Mouse (Mus musculus) liver, adult 2 months (tissue): ENCODE data around the gene Ppp1r37. TPM values are rescaled to one million over a fixed set of nuclear protein-coding genes. Genes with fewer than 3 reads are reported as not detected.

Experiments
- DNase-seq: peaks from one replicate; pipeline ENCODE4 v3.0.0-alpha.2; 2011; ENCODE audit warnings: low read depth, low spot score; ENCODE audit errors: extremely low read depth
- H3K27ac ChIP-seq: fragments of 200-500 bp; replicated peaks from 2 replicates; pipeline ENCODE4 v1.5.1; 2012; ENCODE audit warnings: low read depth, mild to moderate bottlenecking, control low read depth, inconsistent platforms, low read length; ENCODE audit not compliant: insufficient read depth
- H3K27me3 ChIP-seq: fragments of 200-500 bp; 2 replicates; pipeline ENCODE4 v1.6.1; 2012; ENCODE audit warnings: mild to moderate bottlenecking, moderate library complexity, low read length, inconsistent platforms; ENCODE audit not compliant: control insufficient read depth, insufficient read depth
- H3K36me3 ChIP-seq: fragments of 200-500 bp; 2 replicates; pipeline ENCODE4 v1.6.1; 2012; ENCODE audit warnings: low read length, inconsistent platforms; ENCODE audit not compliant: control insufficient read depth, insufficient read depth
- H3K4me1 ChIP-seq: fragments of 200-500 bp; 2 replicates; pipeline ENCODE4 v1.6.1; 2011; ENCODE audit warnings: low read length; ENCODE audit not compliant: control insufficient read depth, insufficient read depth
- H3K4me3 ChIP-seq: fragments of 200-500 bp; 2 replicates; pipeline ENCODE4 v1.5.1; 2011; ENCODE audit warnings: low read depth, mild to moderate bottlenecking, control low read depth, low read length, moderate library complexity; ENCODE audit not compliant: insufficient read depth
- H3K79me2 ChIP-seq: fragments of 200-500 bp; 2 replicates; pipeline ENCODE4 v1.6.1; 2012; ENCODE audit warnings: inconsistent platforms, mild to moderate bottlenecking, low read length, moderate library complexity; ENCODE audit not compliant: control insufficient read depth, insufficient read depth
- H3K9ac ChIP-seq: fragments of 200-500 bp; 2 replicates; pipeline ENCODE4 v1.6.1; 2012; ENCODE audit warnings: low read depth, mild to moderate bottlenecking, control low read depth, inconsistent platforms, low read length
- CTCF ChIP-seq: fragments of 200-500 bp; IDR thresholded peaks from 2 replicates; pipeline ENCODE4 v1.5.1; 2011; ENCODE audit warnings: low read depth, low read length, control low read depth
- POLR2A ChIP-seq: fragments of 200-500 bp; IDR thresholded peaks from 2 replicates; pipeline ENCODE4 v1.6.1; 2011; ENCODE audit warnings: low read length, control low read depth; ENCODE audit not compliant: insufficient read depth; ENCODE audit errors: extremely low read depth
- WGBS: fragments of 180-500 bp; shearing (Covaris S2); methylation state at CpG from one replicate; pipeline ENCODE4 v1.1.7; 2018; 5-methylcytosine and 5-hydroxymethylcytosine counted together
- polyA plus RNA-seq: library from polyadenylated mRNA; depleted of rRNA; stranded (reverse); fragments of >200 nt; gene quantifications from 2 replicates; pipeline ENCODE4 v1.2.3, GENCODE M21; 2012
- total RNA-seq: library from RNA; depleted of rRNA; stranded (reverse); fragments of >200 nt; gene quantifications from 2 replicates; pipeline ENCODE4 v1.2.3, GENCODE M21; 2014

Ppp1r37 gene
- total and polyA plus RNA-seq, 2 experiments, result 25.0 to 84.2 TPM

- H3K27me3 ChIP-seq, result no peaks in the 10 kb centered on the region
- 64% methylated on average over 6 of the region's 6 CpGs for WGBS
These were observed 19.3 kb downstream of the Ppp1r37 start for GRCm38 (mm10) chr7:19543584-19543983.

GRCm38 (mm10) chr7:19542155-19542691 is 20.7 kb downstream of the Ppp1r37 start:
- TF ChIP-seq POLR2A, result no peak
- TF ChIP-seq CTCF, result no peak
- Histone ChIP-seq H3K27ac (no peak overlapping the region), H3K4me1 (peaks cover 16% of the 10 kb centered on the region), H3K9ac (no peak overlapping the region), H3K79me2 (peaks cover 75% of the 10 kb centered on the region), H3K4me3 (no peak overlapping the region), H3K27me3 (no peaks in the 10 kb centered on the region), H3K36me3 (no peaks in the 10 kb centered on the region)
- 63% methylated on average over 8 of the region's 8 CpGs for WGBS
- no peak for DNase-seq

More at GRCm38 (mm10) chr7:19543584-19543983, 19.3 kb downstream of the Ppp1r37 start:
- TF ChIP-seq CTCF (peak; percentile 69), POLR2A (no peak)
- H3K79me2 ChIP-seq, result peaks cover 77% of the 10 kb centered on the region
- no peak for DNase-seq
- no peak overlapping the region for H3K9ac ChIP-seq
- H3K4me3 ChIP-seq, result no peak overlapping the region
- no peaks in the 10 kb centered on the region for H3K36me3 ChIP-seq
- no peak overlapping the region for H3K27ac ChIP-seq
- peaks cover 28% of the 10 kb centered on the region for H3K4me1 ChIP-seq

GRCm38 (mm10) chr7:19541681-19542154 is 21.2 kb downstream of the Ppp1r37 start:
- H3K27me3 ChIP-seq, result no peaks in the 10 kb centered on the region
- 86% methylated on average over 7 of the region's 7 CpGs for WGBS
- no peaks in the 10 kb centered on the region for H3K36me3 ChIP-seq
- H3K4me3 ChIP-seq, result no peak overlapping the region
- H3K79me2 ChIP-seq, result peaks cover 72% of the 10 kb centered on the region
- H3K4me1 ChIP-seq, result peaks cover 12% of the 10 kb centered on the region
- no peak for DNase-seq
- H3K27ac ChIP-seq, result no peak overlapping the region
- H3K9ac ChIP-seq, result no peak overlapping the region
- no peak for TF ChIP-seq POLR2A
- no peak for TF ChIP-seq CTCF

GRCm38 (mm10) chr7:19540771-19541566 is 21.9 kb downstream of the Ppp1r37 start:
- Histone ChIP-seq H3K4me1 (peaks cover 6% of the 10 kb centered on the region), H3K4me3 (no peak overlapping the region), H3K9ac (no peak overlapping the region), H3K36me3 (no peaks in the 10 kb centered on the region), H3K27me3 (no peaks in the 10 kb centered on the region), H3K27ac (no peak overlapping the region), H3K79me2 (peaks cover 72% of the 10 kb centered on the region)
- 31% methylated on average over 2 of the region's 2 CpGs for WGBS
- TF ChIP-seq POLR2A (no peak), CTCF (no peak)
- DNase-seq, result peak; percentile 72

GRCm38 (mm10) chr7:19534676-19535075 is 28.2 kb downstream of the Ppp1r37 start:
- peaks cover 23% of the 10 kb centered on the region for H3K79me2 ChIP-seq
- H3K36me3 ChIP-seq, result peaks cover 10% of the 10 kb centered on the region
- no peak overlapping the region for H3K9ac ChIP-seq
- TF ChIP-seq CTCF (no peak), POLR2A (no peak)
- H3K27me3 ChIP-seq, result no peaks in the 10 kb centered on the region
- H3K4me3 ChIP-seq, result no peak overlapping the region
- no peak overlapping the region for H3K27ac ChIP-seq
- H3K4me1 ChIP-seq, result no peaks in the 10 kb centered on the region
- 97% methylated on average over 10 of the region's 10 CpGs for WGBS
- no peak for DNase-seq

GRCm38 (mm10) chr7:19532240-19532639 is 30.6 kb downstream of the Ppp1r37 start:
- WGBS, result 91% methylated on average over 14 of the region's 14 CpGs
- no peak for TF ChIP-seq CTCF
- no peak for TF ChIP-seq POLR2A
- Histone ChIP-seq H3K9ac (no peak overlapping the region), H3K36me3 (peaks cover 10% of the 10 kb centered on the region), H3K27ac (no peak overlapping the region), H3K4me3 (no peak overlapping the region), H3K27me3 (no peaks in the 10 kb centered on the region), H3K79me2 (peaks cover 7% of the 10 kb centered on the region), H3K4me1 (no peaks in the 10 kb centered on the region)
- DNase-seq, result no peak
